Mouse (Mus musculus) lung, adult 2 months (tissue): ENCODE data around the gene Itga9.

ENCODE experiments used
- CTCF ChIP-seq: fragments of 200-500 bp; IDR thresholded peaks from 2 replicates; pipeline ENCODE4 v1.5.1; 2011; ENCODE audit warnings: mild to moderate bottlenecking, low read length, control low read depth; ENCODE audit not compliant: insufficient read depth
- POLR2A ChIP-seq: fragments of 200-500 bp; IDR thresholded peaks from 2 replicates; pipeline ENCODE4 v1.6.1; 2011; ENCODE audit warnings: low read depth, mild to moderate bottlenecking, control low read depth, low read length, borderline replicate concordance; ENCODE audit errors: extremely low read depth

- no peak for TF ChIP-seq POLR2A
- TF ChIP-seq CTCF: peak; percentile 49
Measured at GRCm38 (mm10) chr9:118684343-118684742, 77.9 kb downstream of the Itga9 start.
